13 mouse cellular contexts compared by ENCODE assay signal in genomic region chr11:68850862-68851261, GRCm38 (mm10). TPM values are rescaled to one million over a fixed set of nuclear protein-coding genes. Genes with fewer than 3 reads are reported as not detected.
DNase-seq lines count a peak whose midpoint lies in the region; ATAC-seq and TF ChIP-seq lines count a peak whose summit lies in the region.
"Had no signal": no experiment of that assay in that cellular context is flagged by ENCODE, and none has a peak within 500 bp of the region (broad histone marks: within the 10 kb centered on the region; RNA-seq: fewer than 3 reads in every experiment).

No protein-coding gene starts in this region.

- 86% methylated on average over 7 of the region's 7 CpGs for WGBS in heart, embryonic 10.5 days
- 89% methylated on average over 7 of the region's 7 CpGs for WGBS in midbrain, embryonic 13.5 days
- 91% methylated on average over 7 of the region's 7 CpGs for WGBS in midbrain, embryonic 10.5 days
- 66% methylated on average over 7 of the region's 7 CpGs for WGBS in kidney, postnatal 0 days
- WGBS in stomach, embryonic 16.5 days = 64% methylated on average over 7 of the region's 7 CpGs

- peaks cover 24% of the 10 kb centered on the region for H3K4me1 ChIP-seq in heart, embryonic 10.5 days
- H3K4me1 ChIP-seq in midbrain, embryonic 13.5 days (replicated peaks) = peaks cover 37% of the 10 kb centered on the region
- peaks cover 42% of the 10 kb centered on the region for H3K4me1 ChIP-seq in midbrain, embryonic 10.5 days
- H3K4me1 ChIP-seq in kidney, postnatal 0 days (replicated peaks; ENCODE audit: insufficient read depth, low read length) = peaks cover 5% of the 10 kb centered on the region; the same call in 1 of the 2 replicates
- H3K4me1 ChIP-seq in stomach, embryonic 16.5 days (ENCODE audit: control insufficient read depth, insufficient read depth, low read length) = peaks cover 30% of the 10 kb centered on the region

- no peak for TF ChIP-seq CTCF in kidney, postnatal 0 days (IDR thresholded peaks at IDR 0.05; ENCODE audit: low read depth)

- 0 out of 2 replicates have a peak overlapping the region, but pooled peaks have one; percentile 15 for H3K4me3 ChIP-seq in heart, embryonic 10.5 days
- H3K4me3 ChIP-seq in midbrain, embryonic 13.5 days (replicated peaks) = no peak overlapping the region
- H3K4me3 ChIP-seq in midbrain, embryonic 10.5 days = no peak overlapping the region
- peak overlapping the region; percentile 86 for H3K4me3 ChIP-seq in kidney, postnatal 0 days (replicated peaks; ENCODE audit: low read depth, low read length)
- peak overlapping the region; percentile 15; the same call in 1 of the 2 replicates for H3K4me3 ChIP-seq in stomach, embryonic 16.5 days (replicated peaks; ENCODE audit: low read length)

- H3K4me2 ChIP-seq in midbrain, embryonic 13.5 days (replicated peaks) = 0 out of 2 replicates have a peak overlapping the region, but pooled peaks have one; percentile 15
- H3K4me2 ChIP-seq in kidney, postnatal 0 days (ENCODE audit: low read length) = peak overlapping the region; percentile 80
- H3K4me2 ChIP-seq in stomach, embryonic 16.5 days (ENCODE audit: low read depth, low read length) = peak overlapping the region; percentile 46

- no peak for ATAC-seq in midbrain, embryonic 13.5 days
- no peak for ATAC-seq in kidney, postnatal 0 days (replicated peaks; ENCODE audit: low FRiP score, low read depth)
- no peak for ATAC-seq in stomach, embryonic 16.5 days (ENCODE audit: insufficient read depth, low FRiP score)
- ATAC-seq: CD4-positive, CD25-positive, alpha-beta regulatory T cell, adult 4 months had no signal

- H3K36me3 ChIP-seq in heart, embryonic 10.5 days = no peaks in the 10 kb centered on the region
- H3K36me3 ChIP-seq in midbrain, embryonic 13.5 days = no peaks in the 10 kb centered on the region
- no peaks in the 10 kb centered on the region for H3K36me3 ChIP-seq in midbrain, embryonic 10.5 days
- H3K36me3 ChIP-seq in kidney, postnatal 0 days (ENCODE audit: insufficient read depth, low read length) = no peaks in the 10 kb centered on the region; the same call in 1 of the 2 replicates
- no peaks in the 10 kb centered on the region for H3K36me3 ChIP-seq in stomach, embryonic 16.5 days (ENCODE audit: control insufficient read depth, insufficient read depth, low read length)
- H3K36me3 ChIP-seq: midbrain, embryonic 12.5 days had no signal

- no peak overlapping the region for H3K27ac ChIP-seq in heart, embryonic 10.5 days
- no peak overlapping the region for H3K27ac ChIP-seq in midbrain, embryonic 13.5 days
- H3K27ac ChIP-seq in midbrain, embryonic 10.5 days (replicated peaks) = no peak overlapping the region
- H3K27ac ChIP-seq in kidney, postnatal 0 days = no peak overlapping the region
- no peak overlapping the region; the same call in 1 of the 2 replicates for H3K27ac ChIP-seq in stomach, embryonic 16.5 days (ENCODE audit: low read length)
- H3K27ac ChIP-seq: midbrain, embryonic 12.5 days had no signal

- no peaks in the 10 kb centered on the region for H3K9me3 ChIP-seq in heart, embryonic 10.5 days
- no peaks in the 10 kb centered on the region for H3K9me3 ChIP-seq in midbrain, embryonic 13.5 days
- no peaks in the 10 kb centered on the region for H3K9me3 ChIP-seq in midbrain, embryonic 10.5 days (replicated peaks)
- no peaks in the 10 kb centered on the region for H3K9me3 ChIP-seq in kidney, postnatal 0 days (replicated peaks; ENCODE audit: low read length)
- H3K9me3 ChIP-seq in stomach, embryonic 16.5 days (replicated peaks; ENCODE audit: control insufficient read depth, low read length) = no peaks in the 10 kb centered on the region
- H3K9me3 ChIP-seq: midbrain, embryonic 12.5 days had no signal

- no peaks in the 10 kb centered on the region for H3K27me3 ChIP-seq in heart, embryonic 10.5 days (ENCODE audit: insufficient read depth, poor library complexity, severe bottlenecking)
- H3K27me3 ChIP-seq in midbrain, embryonic 13.5 days = no peaks in the 10 kb centered on the region
- H3K27me3 ChIP-seq in midbrain, embryonic 10.5 days (ENCODE audit: low read depth, poor library complexity, severe bottlenecking) = no peaks in the 10 kb centered on the region
- no peaks in the 10 kb centered on the region for H3K27me3 ChIP-seq in kidney, postnatal 0 days (ENCODE audit: insufficient read depth, low read length)
- no peaks in the 10 kb centered on the region for H3K27me3 ChIP-seq in stomach, embryonic 16.5 days (ENCODE audit: control insufficient read depth, insufficient read depth, low read length)

- no peak overlapping the region; the same call in 1 of the 2 replicates for H3K9ac ChIP-seq in midbrain, embryonic 13.5 days (replicated peaks)
- 0 out of 2 replicates have a peak overlapping the region, but pooled peaks have one; percentile 40 for H3K9ac ChIP-seq in kidney, postnatal 0 days (ENCODE audit: low read depth, low read length)
- H3K9ac ChIP-seq in stomach, embryonic 16.5 days (ENCODE audit: low read length) = peak overlapping the region; percentile 49

- DNase-seq in heart, embryonic 10.5 days (ENCODE audit: low spot score) = no peak
- no peak for DNase-seq in heart, adult 8-10 months (ENCODE audit: low spot score)
- no peak for DNase-seq in midbrain, embryonic 10.5 days (ENCODE audit: low spot score)
- no peak for DNase-seq in kidney, postnatal 0 days (ENCODE audit: low spot score)
- no peak for DNase-seq in right cerebral cortex, postnatal 4 days
- no peak for DNase-seq in gastrocnemius, adult 18-20 months (ENCODE audit: low spot score)
- DNase-seq: cerebellum, postnatal 10 days; right cerebral cortex, postnatal 14 days had no signal

RNA-seq across cellular contexts. Expression of gene Ndel1, which starts 20.8 kb away (rescaled TPM):
- polyA plus RNA-seq in heart, embryonic 10.5 days (2016; fragmentation: Nextera tagmentation; extraction: Ambion mirVana) = 68.7 and 69.2 TPM in 2 replicates
- total RNA-seq in heart, adult 8-10 months (2022) = 10 to 100 TPM; 53.9 to 67.7 (median 65.2) TPM
- 79.9 and 80.8 TPM in 2 replicates for polyA plus RNA-seq in midbrain, embryonic 13.5 days (2015; fragmentation: Nextera tagmentation; extraction: Ambion mirVana)
- 55.2 and 60.3 TPM in 2 replicates for polyA plus RNA-seq in midbrain, embryonic 10.5 days (2016; fragmentation: Nextera tagmentation; extraction: Ambion mirVana)
- polyA plus RNA-seq in kidney, postnatal 0 days (2015; fragmentation: Nextera tagmentation; extraction: Ambion mirVana) = 86.1 and 90.9 TPM in 2 replicates
- polyA plus RNA-seq in stomach, embryonic 16.5 days (2015; fragmentation: Nextera tagmentation; extraction: Ambion mirVana) = 82.4 and 83.5 TPM in 2 replicates
- total RNA-seq in gastrocnemius, adult 18-20 months (2021) = 100 to 1,000 TPM in 1 of 2 experiments, 10 to 100 TPM in 1; 78.2 to 106 TPM

RNA-seq across cellular contexts. Expression of gene Rnf222, which starts 37.5 kb away (rescaled TPM):
- polyA plus RNA-seq in heart, embryonic 10.5 days (2016; fragmentation: Nextera tagmentation; extraction: Ambion mirVana) = 0.09 and 0.11 TPM in 2 replicates
- under 1 TPM in 3 of 4 experiments, not detected in 1; 0.11 to 0.28 (median 0.17) TPM for total RNA-seq in heart, adult 8-10 months (2022)
- 0.04 and 0.05 TPM in 2 replicates for polyA plus RNA-seq in midbrain, embryonic 13.5 days (2015; fragmentation: Nextera tagmentation; extraction: Ambion mirVana)
- 0.04 and 0.05 TPM in 2 replicates for polyA plus RNA-seq in midbrain, embryonic 10.5 days (2016; fragmentation: Nextera tagmentation; extraction: Ambion mirVana)
- 0.13 and 0.17 TPM in 2 replicates for polyA plus RNA-seq in kidney, postnatal 0 days (2015; fragmentation: Nextera tagmentation; extraction: Ambion mirVana)
- 1.7 and 2.9 TPM in 2 replicates for polyA plus RNA-seq in stomach, embryonic 16.5 days (2015; fragmentation: Nextera tagmentation; extraction: Ambion mirVana)
- total RNA-seq in gastrocnemius, adult 18-20 months (2021) = not detected
- total RNA-seq: hematopoietic stem cell, adult 5-6 weeks had no signal
- polyA plus RNA-seq: CD4-positive, CD25-positive, alpha-beta regulatory T cell, adult 4 months had no signal

RNA-seq across cellular contexts. Expression of gene Rpl26, which starts 50.5 kb away (rescaled TPM):
- 711 and 869 TPM in 2 replicates for polyA plus RNA-seq in heart, embryonic 10.5 days (2016; fragmentation: Nextera tagmentation; extraction: Ambion mirVana)
- 100 to 1,000 TPM; 676 to 808 (median 721) TPM for total RNA-seq in heart, adult 8-10 months (2022)
- 718 and 727 TPM in 2 replicates for polyA plus RNA-seq in midbrain, embryonic 13.5 days (2015; fragmentation: Nextera tagmentation; extraction: Ambion mirVana)
- polyA plus RNA-seq in midbrain, embryonic 10.5 days (2016; fragmentation: Nextera tagmentation; extraction: Ambion mirVana) = 856 and 1,017 TPM in 2 replicates
- polyA plus RNA-seq in kidney, postnatal 0 days (2015; fragmentation: Nextera tagmentation; extraction: Ambion mirVana) = 1,114 and 1,312 TPM in 2 replicates
- 885 and 932 TPM in 2 replicates for polyA plus RNA-seq in stomach, embryonic 16.5 days (2015; fragmentation: Nextera tagmentation; extraction: Ambion mirVana)
- 100 to 1,000 TPM; 639 to 682 TPM for total RNA-seq in gastrocnemius, adult 18-20 months (2021)

Comparison
In these comparisons a context has a peak if more than half of its experiments do, and no peak if none do; other contexts are left out.
1. H3K4me3 ChIP-seq: peak in heart, embryonic 10.5 days (single experiment), kidney, postnatal 0 days (single experiment) and stomach, embryonic 16.5 days (single experiment); none in midbrain, embryonic 13.5 days (single experiment) and midbrain, embryonic 10.5 days (single experiment).
2. H3K4me2 ChIP-seq: peak in every context shown above with its lines; median percentile 80 in kidney, postnatal 0 days; 46 in stomach, embryonic 16.5 days; 15 in midbrain, embryonic 13.5 days.